Mouse (Mus musculus) ES-Bruce4 (cell line): ENCODE results near the gene Rps6kb2.

Experiments
- CTCF ChIP-seq: IDR thresholded peaks from one replicate; pipeline ENCODE4 v1.8.1; 2011; ENCODE audit warnings: low read depth, low read length
- EP300 ChIP-seq: IDR thresholded peaks from 2 replicates; pipeline ENCODE4 v1.6.1; 2011; ENCODE audit warnings: low read depth, low read length; ENCODE audit not compliant: insufficient read depth
- POLR2A ChIP-seq: IDR thresholded peaks from one replicate; pipeline ENCODE4 v1.8.1; 2011; ENCODE audit warnings: low read length; ENCODE audit not compliant: insufficient read depth

- TF ChIP-seq CTCF (no peak), EP300 (no peak), POLR2A (no peak)
These were observed 32.1 kb downstream of the Rps6kb2 start for GRCm38 (mm10) chr19:4131075-4131474.
